Mouse (Mus musculus) adrenal gland, adult 18-20 months (tissue): ENCODE data around the gene Sox13. TPM values are rescaled to one million over a fixed set of nuclear protein-coding genes. Genes with fewer than 3 reads are reported as not detected.
"Not testable (repeated sequence)": the region's sequence is repeated elsewhere in the genome, so short reads cannot be mapped to it uniquely, and the experiment has no call there.

Experiments used
- DNase-seq, 2 experiments: peaks; one replicate each; pipeline ENCODE4 v3.0.0; 2021 to 2022; ENCODE audit warnings: low spot score in 2 of 2
- total RNA-seq, 2 experiments: library from RNA; stranded (reverse); gene quantifications; 1 replicate in 1 of 2; 2 replicates in 1 of 2; pipeline ENCODE4 v1.2.3; 2021

Gene Sox13
- total RNA-seq, 2 experiments from 2014 or later = 14.0 to 18.5 TPM

GRCm38 (mm10) chr1:133340403-133340802 lies 83.8 kb downstream of the Sox13 start:
- DNase-seq = not testable (repeated sequence)

GRCm38 (mm10) chr1:133333937-133334336 lies 90.2 kb downstream of the Sox13 start:
- DNase-seq = no peak

- no peak for DNase-seq
Measured at GRCm38 (mm10) chr1:133332656-133333430, 91.3 kb downstream of the Sox13 start.

Other genes with a start within 250 kb of the Sox13 start
- gene Golt1a, start 114.6 kb downstream of the Sox13 start, total RNA-seq = 1 to 10 TPM in 1 of 2 experiments, under 1 TPM in 1; 0.96 to 1.2 TPM
- not detected for gene Kiss1, start 102.5 kb downstream of the Sox13 start, total RNA-seq
- 10 to 100 TPM in 1 of 2 experiments, 1 to 10 TPM in 1; 5.5 to 26.0 TPM for gene Ren1, start 73.9 kb downstream of the Sox13 start, total RNA-seq
- 10 to 100 TPM in 1 of 2 experiments, 1 to 10 TPM in 1; 7.7 to 52.9 TPM for gene Etnk2, start 60.8 kb downstream of the Sox13 start, total RNA-seq
- gene Snrpe, start 185.9 kb upstream of the Sox13 start, total RNA-seq = 100 to 1,000 TPM in 1 of 2 experiments, 10 to 100 TPM in 1; 91.3 to 108 TPM
- gene Zbed6, start 236.5 kb upstream of the Sox13 start, total RNA-seq = 10 to 100 TPM in 1 of 2 experiments, 1 to 10 TPM in 1; 8.4 to 11.0 TPM
- 10 to 100 TPM; 24.4 to 26.2 TPM for gene Gm38394, start 236.9 kb upstream of the Sox13 start, total RNA-seq